Mouse (Mus musculus) layer of hippocampus, postnatal 10 days (tissue): Measurements from ENCODE around the gene Ptprn2. TPM values are rescaled to one million over a fixed set of nuclear protein-coding genes. Genes with fewer than 3 reads are reported as not detected.

Experiments used
- DNase-seq, 2 experiments: peaks; one replicate each; pipeline ENCODE4 v3.0.0; 2021; ENCODE audit warnings: low spot score in 2 of 2
- total RNA-seq, 2 experiments: library from RNA; stranded (reverse); gene quantifications; 2 replicates each; pipeline ENCODE4 v1.2.3; 2021

Ptprn2 gene
- total RNA-seq, 2 experiments from 2014 or later = 234 to 251 TPM

DNA sequence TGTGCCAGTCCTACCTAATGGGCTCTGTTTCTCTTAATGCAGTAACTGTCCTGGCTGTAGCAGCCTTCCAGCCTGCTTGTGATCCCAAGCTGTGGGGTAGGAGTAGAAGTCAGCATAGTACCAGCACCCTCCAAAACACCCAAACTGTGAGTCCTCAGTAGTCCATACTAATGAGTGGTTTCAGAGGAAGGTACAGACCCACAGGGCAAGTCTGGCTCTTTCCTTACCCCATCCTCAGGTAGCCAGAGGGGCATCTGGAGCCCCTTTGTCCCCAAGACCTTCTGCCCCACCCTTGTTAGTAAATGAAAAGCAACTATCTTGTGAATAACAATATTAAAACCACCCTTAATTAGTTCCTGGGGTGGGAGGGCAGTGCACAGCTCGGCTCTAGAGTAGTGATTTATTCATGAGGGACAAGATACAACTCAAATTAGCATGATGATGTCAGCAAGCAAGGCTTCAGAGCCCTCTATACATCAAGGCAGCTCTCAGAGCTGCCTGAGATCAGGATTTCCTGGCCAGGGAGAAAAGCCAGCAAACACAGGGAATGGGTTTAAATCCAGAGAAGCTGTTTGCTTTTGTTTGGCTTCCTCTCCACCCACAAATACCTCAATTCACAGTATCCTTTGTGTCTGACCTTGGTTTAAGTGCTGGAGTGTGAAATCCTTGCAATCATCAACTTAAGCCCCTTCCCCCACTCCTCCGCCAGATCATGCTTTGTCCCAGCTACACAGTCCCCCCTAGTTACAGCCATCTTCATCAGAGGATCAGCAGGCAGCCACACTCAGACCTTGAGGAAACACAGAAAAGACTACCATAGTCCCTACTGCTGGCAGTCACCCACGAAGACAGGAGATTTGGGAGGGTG, 562.1 kb downstream of the Ptprn2 start:
- DNase-seq = no peak

DNA sequence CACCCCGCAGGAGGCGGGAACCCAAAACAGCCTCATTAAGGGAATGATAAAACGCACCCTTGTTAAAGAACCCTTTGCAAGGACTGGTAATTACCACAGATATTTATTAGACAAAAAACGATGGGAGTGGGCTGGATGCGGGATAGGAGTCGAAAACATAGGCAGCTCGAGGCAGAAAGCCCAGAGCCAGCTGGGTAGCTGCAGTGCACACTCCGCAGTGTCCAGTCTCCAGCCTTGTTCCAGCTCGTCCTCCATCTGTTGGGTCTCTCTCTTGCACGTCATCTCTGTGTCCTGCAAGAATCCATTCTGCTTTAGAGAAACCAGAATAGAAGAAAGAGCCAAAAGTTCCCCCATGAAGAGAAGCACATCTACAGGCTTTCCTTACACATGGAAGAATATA, 564.3 kb downstream of the Ptprn2 start:
- DNase-seq = no peak

DNA sequence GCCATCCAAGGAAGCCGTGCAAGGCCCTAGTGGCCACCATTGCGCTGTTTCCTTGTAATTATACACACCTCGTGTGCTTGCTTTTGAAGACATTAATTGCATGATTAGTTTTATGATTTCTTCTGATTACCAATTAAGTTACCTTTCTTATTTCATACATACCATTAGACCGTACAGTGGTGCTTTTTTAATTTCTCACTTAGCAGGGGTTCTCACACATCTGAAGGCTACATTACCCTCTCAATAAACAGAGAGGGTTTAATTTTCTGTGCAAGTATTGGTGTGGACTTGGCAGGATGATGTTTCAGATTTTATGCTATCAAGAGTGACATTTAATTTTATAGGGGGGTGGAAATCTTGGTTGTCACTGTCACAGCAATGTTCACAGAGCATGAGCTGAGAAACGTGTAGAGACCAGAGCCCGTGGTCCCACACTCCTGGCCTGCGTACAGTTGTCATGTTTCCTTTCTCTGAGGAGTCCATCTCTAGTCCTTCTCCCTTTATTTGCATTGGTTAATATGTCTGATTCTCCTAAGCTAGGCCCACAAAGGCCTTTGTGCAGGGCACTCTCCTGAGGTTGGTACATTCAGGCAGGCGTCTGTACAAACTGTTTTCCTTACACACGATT, 567.8 kb downstream of the Ptprn2 start:
- DNase-seq = no peak

DNA sequence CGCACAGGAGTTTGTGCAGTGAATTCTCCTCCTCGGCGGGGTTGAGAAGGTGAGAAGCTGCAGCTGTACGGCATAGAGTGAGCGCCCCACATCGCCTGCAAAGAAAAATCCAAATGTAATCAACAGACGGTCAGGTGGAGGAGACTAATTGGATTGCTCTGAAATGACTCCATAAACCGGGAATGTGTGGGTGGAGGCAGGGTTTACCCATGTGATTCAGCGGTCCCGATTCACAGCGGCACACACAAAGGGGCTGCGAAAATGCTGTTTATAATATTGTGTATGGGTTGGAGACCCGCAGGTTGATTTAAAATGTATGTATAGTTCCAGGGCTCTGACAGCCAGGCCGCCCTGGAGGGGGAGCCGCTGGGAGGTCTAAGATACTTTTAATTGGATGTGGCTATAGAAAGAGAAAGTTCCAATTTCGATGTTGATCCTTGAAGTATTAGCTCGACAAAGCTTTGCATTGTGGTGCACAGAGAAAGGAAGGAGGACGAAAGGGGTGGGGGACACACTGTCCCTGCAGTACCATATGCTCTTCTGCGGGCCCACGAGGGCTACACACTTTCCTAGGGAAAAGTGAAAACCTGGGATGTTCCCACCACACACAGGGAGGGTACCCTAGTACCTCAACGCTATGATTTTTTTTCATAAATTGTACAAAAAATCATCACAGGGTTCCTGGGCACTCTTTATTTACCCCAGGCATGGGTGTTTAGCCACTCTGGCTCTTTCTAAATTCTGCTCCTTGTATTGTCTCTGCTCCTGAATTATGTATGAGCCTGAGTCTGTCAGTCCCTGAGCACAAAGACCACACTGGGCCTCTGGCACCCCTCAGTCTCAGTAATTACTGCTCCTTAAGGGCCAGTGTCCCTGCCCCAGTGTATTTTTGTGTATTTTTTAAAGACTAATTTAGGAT, 568.6 kb downstream of the Ptprn2 start:
- peak in 1 of 2 experiments; percentile 32 for DNase-seq

- DNase-seq = no peak
Observed at GRCm38 (mm10) chr12:117054925-117055570, 569.5 kb downstream of the Ptprn2 start.

- DNase-seq = no peak
Observed at GRCm38 (mm10) chr12:117058184-117058958, 572.9 kb downstream of the Ptprn2 start.

GRCm38 (mm10) chr12:117058975-117059374, 573.5 kb downstream of the Ptprn2 start:
- no peak for DNase-seq

- no peak for DNase-seq
Observed at GRCm38 (mm10) chr12:117077664-117078063, 592.1 kb downstream of the Ptprn2 start.

GRCm38 (mm10) chr12:117078945-117079344, 593.4 kb downstream of the Ptprn2 start:
- no peak for DNase-seq

DNA sequence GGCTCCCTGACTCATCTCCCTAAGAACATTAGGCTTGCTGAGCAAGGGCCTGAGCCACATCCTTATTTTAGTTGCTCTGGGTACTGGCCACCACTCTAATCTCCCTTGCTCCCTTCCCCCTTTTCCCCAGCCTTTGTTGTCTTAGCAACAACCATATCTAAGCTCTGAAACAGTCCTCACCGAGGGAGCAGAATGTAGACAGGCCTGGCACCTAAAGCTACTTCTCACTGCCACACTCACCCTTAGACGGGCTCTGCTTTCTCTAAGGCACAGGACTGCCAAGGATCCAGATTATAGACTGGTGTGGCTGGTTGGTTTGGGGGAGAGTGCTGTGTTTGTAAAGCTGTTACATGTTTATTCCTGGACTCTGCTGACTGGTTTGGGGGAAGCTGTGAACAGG, 594.2 kb downstream of the Ptprn2 start:
- DNase-seq = no peak

DNA sequence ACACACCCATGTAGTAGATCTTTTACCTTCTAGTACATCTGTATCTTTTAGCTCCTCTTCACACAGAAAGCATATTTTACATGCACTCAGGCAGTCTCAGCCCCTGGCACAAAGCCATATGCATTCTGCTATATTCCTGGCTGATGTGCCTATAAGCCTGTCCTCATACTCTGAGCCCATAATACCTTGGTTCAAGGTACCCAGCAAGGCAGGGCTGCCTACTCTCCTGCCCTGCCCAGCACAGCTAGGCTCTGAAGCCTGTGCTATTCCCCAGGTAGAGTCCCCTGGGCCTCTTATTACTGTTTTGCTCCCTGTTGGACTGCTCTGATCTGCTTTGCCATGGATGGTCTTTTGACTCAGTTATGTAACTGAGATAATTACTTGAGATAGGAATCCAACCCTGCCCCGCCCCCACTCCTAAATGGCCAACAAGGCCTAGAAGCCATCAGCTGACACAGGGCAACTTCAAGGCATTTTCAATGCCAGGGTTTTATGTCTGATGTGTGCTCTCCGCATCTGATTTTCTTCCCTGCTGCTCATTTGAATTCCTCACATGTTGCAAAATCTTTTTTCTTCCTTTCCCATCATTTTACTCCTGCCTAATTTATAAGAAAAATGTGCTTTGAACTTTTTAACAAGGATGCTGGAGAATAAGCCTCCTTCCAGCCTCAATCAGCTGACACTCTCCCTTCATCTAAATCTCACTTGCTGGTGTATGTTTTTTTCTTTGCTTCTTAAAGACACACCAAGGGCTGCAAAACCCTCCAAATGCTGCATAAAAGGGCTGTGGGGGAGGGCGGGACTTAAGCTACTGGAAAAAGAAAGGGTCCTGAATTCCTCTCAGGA, 598.6 kb downstream of the Ptprn2 start:
- DNase-seq = no peak

DNA sequence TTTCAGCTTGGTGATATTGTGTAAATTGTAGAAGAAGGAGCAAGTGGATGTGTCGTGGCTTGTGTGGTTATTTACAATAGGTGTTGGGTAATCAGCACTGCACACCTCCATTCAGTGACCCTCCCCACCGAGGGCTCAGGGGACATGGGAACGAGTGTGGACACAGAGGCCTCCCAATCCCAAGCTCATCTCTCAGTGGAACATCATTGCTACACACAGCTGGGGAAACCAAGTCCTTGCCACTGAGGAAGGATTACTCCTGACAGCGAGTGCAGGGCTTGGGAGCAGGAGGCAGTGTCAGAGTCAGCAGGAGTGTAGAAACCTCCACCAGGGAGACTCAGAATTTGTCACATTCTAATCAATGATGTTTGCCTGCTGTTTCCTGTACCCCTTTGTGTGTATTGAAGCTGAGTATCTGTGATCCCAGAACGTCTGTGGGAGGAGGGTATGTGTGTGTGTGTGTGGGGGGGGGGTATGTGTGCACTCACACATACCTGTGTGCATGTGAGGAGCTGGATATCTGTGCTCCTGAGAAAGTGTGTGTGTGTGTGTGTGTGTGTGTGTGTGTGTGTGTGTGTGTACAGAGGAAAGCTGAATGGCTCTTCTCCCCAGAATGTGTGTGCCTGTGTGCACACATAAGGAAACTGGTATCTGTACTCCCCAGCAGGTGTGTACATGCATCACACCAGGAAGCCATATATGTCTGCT, 599.3 kb downstream of the Ptprn2 start:
- DNase-seq = no peak

GRCm38 (mm10) chr12:117085661-117086335, 600.3 kb downstream of the Ptprn2 start:
- DNase-seq = peak; percentile 62 to 73

DNA sequence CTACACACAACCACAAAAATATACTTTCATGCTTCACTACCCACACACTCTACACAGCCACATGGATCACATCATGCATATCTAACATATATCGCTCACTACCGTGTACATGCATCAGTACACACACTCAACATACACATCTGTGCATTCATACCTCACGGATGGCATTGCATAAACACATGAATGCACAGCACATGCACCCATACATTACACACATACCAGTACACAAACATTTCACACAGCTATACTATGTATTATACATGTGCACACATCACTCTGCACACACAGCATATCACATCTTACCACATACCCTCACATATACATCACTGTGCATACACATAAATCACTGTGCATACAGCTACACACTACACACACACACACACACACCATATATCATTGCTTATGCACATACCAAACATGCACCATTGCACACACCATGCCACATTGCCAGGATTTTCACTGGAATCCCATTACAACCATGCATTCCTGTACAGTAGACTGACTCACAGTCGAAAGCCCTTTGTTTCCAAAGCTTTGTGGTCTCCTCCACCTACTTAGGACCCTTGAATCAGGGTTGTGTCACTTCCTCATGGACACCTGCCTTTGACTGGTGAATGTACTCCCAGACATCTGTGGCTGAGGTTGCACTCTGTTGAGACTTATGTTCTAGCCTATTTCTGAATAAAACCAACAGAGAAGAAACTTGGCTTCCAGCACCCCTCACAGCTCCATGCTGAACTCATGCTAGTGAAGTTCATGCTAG, 607.0 kb downstream of the Ptprn2 start:
- DNase-seq = no peak

DNA sequence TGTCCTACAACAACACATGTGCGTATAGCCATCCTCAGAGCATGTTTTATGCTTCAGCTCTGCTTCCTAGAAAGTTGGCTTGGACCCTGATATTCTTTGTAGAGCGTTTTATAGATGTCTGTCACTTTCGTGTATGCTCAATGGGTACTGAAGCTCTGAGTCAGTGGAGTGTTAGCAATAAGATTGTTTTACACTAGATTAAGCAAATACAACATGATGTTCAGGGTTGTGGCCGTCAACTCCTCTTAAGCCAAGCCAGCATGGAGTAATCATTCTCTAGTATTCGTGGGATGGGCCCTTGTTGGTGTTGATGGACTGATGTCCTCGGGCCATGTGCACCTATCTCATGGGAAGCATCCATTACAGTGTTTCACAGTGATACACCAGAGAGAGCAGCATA, 610.4 kb downstream of the Ptprn2 start:
- no peak for DNase-seq

- DNase-seq = no peak
Observed at GRCm38 (mm10) chr12:117098295-117098694, 612.8 kb downstream of the Ptprn2 start.

GRCm38 (mm10) chr12:117106696-117107095, 621.2 kb downstream of the Ptprn2 start:
- no peak for DNase-seq
